Mouse (Mus musculus) heart, postnatal 0 days (tissue): ENCODE data around the gene Rbm28.

Source experiments
- CTCF ChIP-seq: IDR thresholded peaks from 2 replicates; pipeline ENCODE4 v1.5.1; 2016; ENCODE audit warnings: antibody characterized with exemption, control low read depth, low read depth
- EP300 ChIP-seq: IDR thresholded peaks from 2 replicates; pipeline ENCODE4 v1.6.1; 2016; ENCODE audit warnings: antibody characterized with exemption, low read depth

- TF ChIP-seq CTCF (no peak), EP300 (no peak)
These were observed 85.5 kb downstream of the Rbm28 start for GRCm38 (mm10) chr6:29079291-29079690.
